Mouse (Mus musculus) embryonic facial prominence, embryonic 11.5 days (tissue): ENCODE data around the gene Slco3a1. TPM values are rescaled to one million over a fixed set of nuclear protein-coding genes. Genes with fewer than 3 reads are reported as not detected.

Source experiments
- ATAC-seq: fragments of 200-750 bp; cut with Nextera tagmentation; replicated peaks from 2 replicates; pipeline ENCODE4 v1.8.0; 2017; ENCODE audit warnings: low read depth; ENCODE audit not compliant: insufficient number of reproducible peaks, low FRiP score, low TSS enrichment
- DNase-seq: peaks from one replicate; pipeline ENCODE4 v3.0.0-alpha.2; 2015; ENCODE audit warnings: low spot score
- H3K27ac ChIP-seq: fragments of 300-500 bp; sonication (generic); replicated peaks from 2 replicates; pipeline ENCODE4 v1.5.1; 2014; ENCODE audit warnings: mild to moderate bottlenecking, low read depth, low read length, control low read depth
- H3K27me3 ChIP-seq: fragments of 300-500 bp; sonication (generic); 2 replicates; pipeline ENCODE4 v1.6.1; 2014; ENCODE audit warnings: mild to moderate bottlenecking, low read length, moderate library complexity, mixed read lengths; ENCODE audit not compliant: control insufficient read depth, insufficient read depth
- H3K36me3 ChIP-seq: fragments of 300-500 bp; sonication (generic); replicated peaks from 2 replicates; pipeline ENCODE4 v1.6.1; 2014; ENCODE audit warnings: low read depth, mild to moderate bottlenecking, low read length, moderate library complexity, mixed read lengths; ENCODE audit not compliant: control insufficient read depth, insufficient read depth
- H3K4me1 ChIP-seq: fragments of 300-500 bp; sonication (generic); 2 replicates; pipeline ENCODE4 v1.6.1; 2014; ENCODE audit warnings: low read length, mixed read lengths; ENCODE audit not compliant: control insufficient read depth, insufficient read depth
- H3K4me2 ChIP-seq: fragments of 300-500 bp; sonication (generic); 2 replicates; pipeline ENCODE4 v1.6.1; 2014; ENCODE audit warnings: low read depth, mild to moderate bottlenecking, control low read depth, low read length, moderate library complexity
- H3K4me3 ChIP-seq: fragments of 300-500 bp; sonication (generic); 2 replicates; pipeline ENCODE4 v1.5.1; 2014; ENCODE audit warnings: low read depth, low read length, control low read depth
- H3K9ac ChIP-seq: fragments of 300-500 bp; sonication (generic); replicated peaks from 2 replicates; pipeline ENCODE4 v1.6.1; 2014; ENCODE audit warnings: mild to moderate bottlenecking, control low read depth, low read length
- H3K9me3 ChIP-seq: fragments of 300-500 bp; sonication (generic); replicated peaks from 2 replicates; pipeline ENCODE4 v1.6.1; 2016; ENCODE audit warnings: mild to moderate bottlenecking, low read length, inconsistent platforms, mixed read lengths; ENCODE audit not compliant: control insufficient read depth
- WGBS: fragments of 180-500 bp; shearing (Covaris S2); extraction: QIAGEN DNeasy Blood & Tissue Kit; methylation state at CpG from one replicate; pipeline ENCODE4 v1.1.7; 2014; 5-methylcytosine and 5-hydroxymethylcytosine counted together
- polyA plus RNA-seq: library from polyadenylated mRNA; unstranded; fragments of >200 nt; fragmentation: Nextera tagmentation; extraction: Ambion mirVana; gene quantifications from 2 replicates; pipeline ENCODE4 v1.2.1, GENCODE M21; 2014

The Slco3a1 gene
- polyA plus RNA-seq, 1 experiment from 2014 or later, result 6.6 TPM

DNA sequence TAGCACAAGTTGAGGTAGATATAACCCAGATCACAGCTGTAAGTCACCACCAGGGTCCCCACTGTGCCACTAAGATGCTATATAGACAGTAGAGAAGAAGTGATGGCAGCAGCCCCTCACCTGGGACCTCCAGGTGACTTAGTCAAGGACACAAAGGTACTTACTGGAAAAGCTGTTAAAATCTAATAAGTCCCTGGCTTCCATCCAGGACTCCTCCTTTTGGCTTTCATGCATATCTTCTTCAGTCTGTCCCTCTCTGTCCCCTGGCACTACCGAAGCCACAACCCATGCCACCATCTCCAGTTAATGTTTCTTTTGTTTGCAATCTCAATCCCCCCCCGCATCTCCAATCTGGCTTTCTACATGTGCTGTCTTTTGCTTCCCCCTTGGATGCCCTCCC lies 131.8 kb downstream of the Slco3a1 start:
- H3K36me3 ChIP-seq, result no peaks in the 10 kb centered on the region
- H3K4me2 ChIP-seq, result no peak overlapping the region
- no peak overlapping the region for H3K9ac ChIP-seq
- 85% methylated on average over 2 of the region's 2 CpGs for WGBS
- no peak for ATAC-seq
- H3K27me3 ChIP-seq, result no peaks in the 10 kb centered on the region
- H3K4me3 ChIP-seq, result no peak overlapping the region
- no peak overlapping the region for H3K27ac ChIP-seq
- DNase-seq, result no peak
- no peaks in the 10 kb centered on the region for H3K9me3 ChIP-seq
- H3K4me1 ChIP-seq, result peaks cover 3% of the 10 kb centered on the region

DNA sequence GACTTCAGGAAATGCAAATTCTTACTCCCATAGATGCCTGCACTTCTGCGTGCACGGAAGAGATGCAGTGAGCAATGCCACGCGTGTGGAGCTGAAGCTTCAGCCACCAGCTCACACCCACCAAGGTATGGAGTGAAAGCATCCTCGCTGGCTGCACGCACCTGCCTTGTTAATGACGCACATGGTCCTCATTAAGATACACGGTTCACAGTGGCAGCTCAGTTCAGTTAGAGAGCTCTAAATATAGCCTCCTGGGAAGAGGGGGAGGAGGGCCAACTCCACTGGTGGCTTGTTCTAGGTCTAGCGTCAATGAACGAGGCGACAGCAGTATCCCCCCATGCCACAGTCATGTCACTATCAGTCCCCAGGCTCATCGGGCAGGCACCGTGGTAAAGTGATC lies 132.6 kb downstream of the Slco3a1 start:
- Histone ChIP-seq H3K4me3 (no peak overlapping the region), H3K9me3 (no peaks in the 10 kb centered on the region), H3K27me3 (no peaks in the 10 kb centered on the region), H3K4me2 (no peak overlapping the region), H3K4me1 (peaks cover 3% of the 10 kb centered on the region), H3K27ac (no peak overlapping the region), H3K36me3 (no peaks in the 10 kb centered on the region), H3K9ac (no peak overlapping the region)
- no peak for DNase-seq
- WGBS, result 55% methylated on average over 13 of the region's 13 CpGs
- no peak for ATAC-seq

DNA sequence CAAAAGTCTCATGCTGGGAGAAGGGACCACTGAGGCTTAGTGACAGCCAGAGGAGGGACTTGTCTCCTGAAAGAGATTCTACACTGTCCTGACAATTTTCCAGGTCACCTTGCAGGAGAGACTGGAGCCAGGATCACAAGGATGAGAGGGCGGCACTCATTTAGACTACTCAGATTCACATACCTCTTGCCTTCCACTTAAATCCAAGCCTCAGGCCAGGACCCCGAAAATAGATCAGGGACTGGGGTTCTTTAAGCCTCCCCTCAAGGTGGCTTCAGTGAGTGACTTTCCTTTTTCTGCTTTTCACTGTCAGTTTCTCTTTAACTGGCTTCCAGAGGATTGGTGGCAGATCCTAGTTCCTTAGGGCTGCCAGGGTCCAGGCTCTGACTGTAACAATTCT lies 133.0 kb downstream of the Slco3a1 start:
- no peak overlapping the region for H3K9ac ChIP-seq
- 69% methylated on average over 2 of the region's 2 CpGs for WGBS
- no peaks in the 10 kb centered on the region for H3K9me3 ChIP-seq
- DNase-seq (no peak), ATAC-seq (no peak)
- no peak overlapping the region for H3K4me3 ChIP-seq
- H3K27me3 ChIP-seq, result no peaks in the 10 kb centered on the region
- no peak overlapping the region for H3K4me2 ChIP-seq
- H3K36me3 ChIP-seq, result no peaks in the 10 kb centered on the region
- H3K27ac ChIP-seq, result no peak overlapping the region
- peaks cover 3% of the 10 kb centered on the region for H3K4me1 ChIP-seq

DNA sequence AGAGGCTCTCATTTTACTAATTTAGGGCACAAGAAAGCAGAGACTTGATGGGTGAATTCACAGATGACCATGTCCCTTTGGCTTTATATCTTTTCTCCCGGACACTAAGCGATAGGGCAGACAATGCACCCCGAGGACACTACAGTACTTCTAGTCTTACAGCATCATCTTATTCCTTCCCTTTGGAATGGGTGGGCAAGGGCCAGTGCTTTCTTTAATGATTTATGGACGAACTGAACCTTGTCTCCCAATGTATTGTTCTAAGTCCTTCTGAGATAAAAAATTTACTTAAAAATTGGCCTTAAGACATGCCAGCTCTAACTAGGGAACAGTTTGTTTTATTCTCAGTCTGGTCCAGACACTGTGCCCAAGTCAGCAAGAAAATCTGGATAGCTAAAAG lies 134.9 kb downstream of the Slco3a1 start:
- H3K27me3 ChIP-seq, result no peaks in the 10 kb centered on the region
- peaks cover 3% of the 10 kb centered on the region for H3K4me1 ChIP-seq
- H3K4me2 ChIP-seq, result no peak overlapping the region
- no peak for DNase-seq
- no peak overlapping the region for H3K9ac ChIP-seq
- H3K4me3 ChIP-seq, result no peak overlapping the region
- ATAC-seq, result no peak
- no peak overlapping the region for H3K27ac ChIP-seq
- H3K9me3 ChIP-seq, result no peaks in the 10 kb centered on the region
- 88% methylated on average over 4 of the region's 4 CpGs for WGBS
- H3K36me3 ChIP-seq, result no peaks in the 10 kb centered on the region

DNA sequence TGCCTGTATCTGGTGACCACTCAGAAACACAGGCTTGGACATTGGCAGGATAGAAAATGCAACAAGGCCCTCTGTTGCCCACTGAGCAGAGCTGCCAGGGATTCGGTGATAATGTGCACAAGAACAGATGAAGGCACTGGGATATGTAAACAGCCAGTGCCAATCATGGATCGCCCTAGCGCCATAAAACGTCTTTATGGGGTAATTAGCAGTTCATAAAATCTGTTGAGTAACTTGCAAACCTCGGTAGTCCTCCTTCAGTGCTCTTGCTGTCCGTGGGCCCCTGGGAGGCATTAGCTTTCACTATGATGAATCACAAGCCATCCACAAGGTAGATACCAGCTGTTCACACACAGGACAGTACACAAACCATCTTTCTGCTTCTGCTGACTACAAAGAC lies 137.6 kb downstream of the Slco3a1 start:
- no peak for DNase-seq
- Histone ChIP-seq H3K27ac (no peak overlapping the region), H3K9ac (no peak overlapping the region), H3K4me1 (no peaks in the 10 kb centered on the region), H3K9me3 (no peaks in the 10 kb centered on the region), H3K27me3 (no peaks in the 10 kb centered on the region), H3K4me2 (no peak overlapping the region), H3K36me3 (no peaks in the 10 kb centered on the region), H3K4me3 (no peak overlapping the region)
- no peak for ATAC-seq
- WGBS, result 70% methylated on average over 6 of the region's 6 CpGs

DNA sequence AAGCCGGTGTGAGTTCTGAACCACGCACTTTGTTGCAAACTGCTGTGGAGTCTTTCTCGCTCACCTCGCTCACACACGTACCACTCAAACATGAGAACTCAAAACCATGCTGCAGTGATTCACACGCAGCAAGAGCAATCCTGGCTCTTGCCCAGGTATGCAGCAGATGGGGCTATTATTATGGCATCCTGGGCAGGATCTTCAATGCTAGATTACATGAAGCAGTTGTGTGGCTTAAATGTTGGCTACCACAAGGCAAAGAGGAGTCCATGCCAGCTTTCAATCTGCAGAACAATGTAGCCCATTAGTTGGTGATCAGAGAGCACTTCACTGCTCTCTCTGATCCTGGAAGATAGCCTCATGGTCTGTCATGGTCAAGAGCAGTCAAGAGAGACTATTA lies 139.3 kb downstream of the Slco3a1 start:
- H3K27me3 ChIP-seq, result no peaks in the 10 kb centered on the region
- DNase-seq (no peak), ATAC-seq (no peak)
- no peak overlapping the region for H3K4me3 ChIP-seq
- no peak overlapping the region for H3K27ac ChIP-seq
- H3K9ac ChIP-seq, result no peak overlapping the region
- H3K36me3 ChIP-seq, result no peaks in the 10 kb centered on the region
- H3K4me1 ChIP-seq, result no peaks in the 10 kb centered on the region
- WGBS, result 96% methylated on average over 6 of the region's 6 CpGs
- no peaks in the 10 kb centered on the region for H3K9me3 ChIP-seq
- no peak overlapping the region for H3K4me2 ChIP-seq

DNA sequence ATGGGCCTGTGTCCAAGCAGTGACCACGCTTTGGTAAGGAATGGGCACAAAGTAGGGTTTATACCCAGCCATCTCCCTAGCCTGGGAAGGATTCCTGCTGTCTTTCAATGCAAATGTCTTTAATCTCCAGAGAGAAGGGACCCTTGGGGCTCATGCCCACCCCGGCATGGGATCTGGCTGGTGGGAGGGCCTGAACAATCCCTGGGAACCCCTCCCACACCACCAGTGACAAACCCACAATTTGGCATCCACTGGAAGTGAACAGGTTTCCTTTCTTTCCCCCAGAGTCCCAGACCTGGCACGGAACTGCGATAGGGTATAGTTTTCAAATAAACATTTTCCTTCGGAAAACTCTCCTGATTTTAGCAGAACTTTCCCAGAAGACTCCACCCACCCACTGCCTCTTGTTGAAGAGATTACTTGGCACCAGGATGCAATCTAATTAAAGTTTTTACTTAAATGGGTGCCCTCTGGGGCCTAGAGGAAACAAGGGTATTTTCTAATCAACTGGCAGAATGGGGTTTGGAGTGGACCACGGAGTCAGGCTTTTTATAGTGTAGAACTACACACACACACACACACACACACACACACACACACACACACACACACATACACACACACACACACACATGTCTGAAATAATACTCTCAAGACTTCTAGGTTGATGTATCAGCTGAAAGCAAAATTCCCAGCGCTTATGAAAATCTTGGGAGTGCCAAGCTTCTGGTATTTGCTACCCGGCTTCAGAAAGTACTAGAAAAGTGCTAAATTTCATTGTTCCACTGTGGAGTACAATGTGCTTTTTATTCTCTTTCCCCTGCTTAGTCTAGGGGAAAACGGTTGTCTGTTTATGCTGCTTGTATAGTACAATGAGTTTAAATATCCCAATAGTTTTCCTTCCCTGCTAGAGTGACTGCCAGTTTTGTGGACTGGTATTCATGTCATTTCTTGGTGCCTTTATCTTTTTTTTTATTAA lies 140.6 kb downstream of the Slco3a1 start:
- Histone ChIP-seq H3K4me3 (no peak overlapping the region), H3K4me1 (no peaks in the 10 kb centered on the region), H3K9ac (no peak overlapping the region; the same call in 1 of the 2 replicates), H3K4me2 (no peak overlapping the region), H3K36me3 (no peaks in the 10 kb centered on the region), H3K9me3 (no peaks in the 10 kb centered on the region), H3K27me3 (no peaks in the 10 kb centered on the region), H3K27ac (no peak overlapping the region)
- ATAC-seq (no peak), DNase-seq (no peak)
- WGBS, result 61% methylated on average over 9 of the region's 9 CpGs

DNA sequence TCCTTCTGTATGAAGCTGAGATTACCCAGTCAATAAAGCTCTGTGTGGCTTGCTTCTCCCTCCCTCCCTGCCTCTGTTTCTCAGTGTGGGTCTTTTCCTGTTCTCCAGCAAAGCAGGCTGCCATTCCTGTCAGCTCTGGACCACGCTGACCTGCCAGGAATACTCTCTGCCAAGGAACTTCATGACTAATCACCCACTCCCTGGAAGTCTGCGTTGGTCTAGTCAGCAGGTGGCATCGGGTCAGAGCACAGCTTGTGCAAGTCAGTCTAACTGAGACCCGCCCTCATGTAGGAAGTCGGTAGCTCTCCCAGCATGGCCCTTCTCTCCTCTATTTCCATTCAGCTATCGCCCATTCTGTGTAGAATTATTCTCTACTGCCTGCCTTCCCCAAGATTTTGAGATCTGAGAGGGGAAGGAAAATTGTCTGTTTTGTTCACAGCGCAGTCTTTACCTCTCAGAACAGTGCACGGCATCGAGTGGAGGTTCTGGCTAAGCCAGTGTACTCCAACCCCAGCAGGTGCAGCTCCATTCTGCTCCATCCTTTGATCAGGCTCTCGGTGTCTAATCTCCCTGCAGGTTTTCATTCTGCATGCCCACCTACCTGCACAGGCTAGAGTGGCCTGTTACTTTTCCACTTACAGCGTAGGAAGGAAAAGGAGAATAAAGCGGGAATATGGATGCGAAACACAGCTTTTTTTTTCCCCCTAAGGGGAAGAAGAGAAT lies 145.8 kb downstream of the Slco3a1 start:
- no peak overlapping the region for H3K4me3 ChIP-seq
- no peaks in the 10 kb centered on the region for H3K4me1 ChIP-seq
- DNase-seq, result no peak
- H3K9ac ChIP-seq, result no peak overlapping the region
- WGBS, result 68% methylated on average over 13 of the region's 13 CpGs
- no peaks in the 10 kb centered on the region for H3K36me3 ChIP-seq
- H3K27me3 ChIP-seq, result no peaks in the 10 kb centered on the region
- H3K27ac ChIP-seq, result no peak overlapping the region
- H3K9me3 ChIP-seq, result no peaks in the 10 kb centered on the region
- ATAC-seq, result no peak
- H3K4me2 ChIP-seq, result no peak overlapping the region
